Mouse (Mus musculus) ovary, postnatal 10 days (tissue): ENCODE data around the gene Chpf.

Experiments
- DNase-seq: peaks from one replicate; pipeline ENCODE4 v3.0.0; 2022; ENCODE audit warnings: low spot score

Chpf gene

DNA sequence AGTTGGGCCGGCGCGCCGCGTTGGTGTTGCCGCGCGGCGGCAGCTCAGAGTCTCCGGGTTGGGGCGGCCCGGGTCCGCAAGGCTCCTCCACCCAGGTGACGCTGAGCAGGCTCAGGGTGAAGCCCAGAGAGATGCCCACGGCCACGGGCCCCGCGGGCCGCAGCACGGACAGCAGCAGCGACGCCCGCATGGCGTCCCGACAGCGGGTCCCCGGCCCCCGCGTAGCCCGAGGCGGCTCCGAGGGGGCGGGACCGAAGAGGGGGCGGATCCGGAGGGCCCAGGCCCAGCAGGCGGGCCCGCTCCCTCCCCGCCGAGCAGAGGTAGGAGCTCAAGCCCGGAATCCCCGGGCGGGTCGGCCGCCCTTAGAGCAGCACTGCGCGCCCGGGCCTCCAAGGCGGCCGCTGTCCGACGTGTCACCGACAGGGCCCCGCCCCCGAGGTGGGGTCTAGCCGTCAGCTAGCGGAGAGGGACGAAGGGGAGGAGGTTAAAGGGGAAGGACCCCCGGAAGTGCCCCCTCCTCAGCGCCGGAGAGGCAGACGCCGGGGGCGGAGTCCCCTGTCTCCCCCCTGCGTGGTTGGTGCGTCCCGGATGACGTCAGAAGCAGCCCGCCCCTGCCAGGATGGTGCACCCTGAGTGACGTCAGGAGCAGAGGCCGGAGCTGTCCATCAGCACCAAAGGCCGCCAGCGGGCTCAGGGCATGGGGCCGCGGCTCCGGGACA lies at the start of gene Chpf, which contains the start of gene Tmem198:
Chpf (minus strand) TSS at position 392 of the 719 bp plus-strand sequence.
Tmem198 (plus strand) TSS at position 617 of the 719 bp plus-strand sequence.
- peak; percentile 94 for DNase-seq

DNA sequence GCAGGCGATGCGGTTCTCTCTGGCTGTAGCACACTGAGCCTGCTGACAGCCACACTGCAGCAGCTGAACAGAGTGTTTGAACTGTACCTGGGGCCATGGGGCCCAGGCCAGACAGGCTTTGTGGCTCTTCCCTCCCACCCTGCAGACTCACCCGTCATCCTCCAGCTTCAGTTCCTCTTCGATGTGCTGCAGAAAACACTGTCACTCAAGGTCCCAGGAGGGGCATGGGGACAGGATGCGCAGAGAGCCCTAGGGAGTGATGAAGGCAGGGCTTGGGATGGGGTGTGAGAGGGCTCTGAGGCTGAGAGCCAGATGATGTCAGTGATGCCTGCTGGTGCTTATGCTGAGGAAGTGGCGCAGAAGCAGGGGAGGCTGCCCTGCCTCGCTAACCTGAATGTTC lies 45.6 kb upstream of the Chpf start:
- DNase-seq, result no peak

DNA sequence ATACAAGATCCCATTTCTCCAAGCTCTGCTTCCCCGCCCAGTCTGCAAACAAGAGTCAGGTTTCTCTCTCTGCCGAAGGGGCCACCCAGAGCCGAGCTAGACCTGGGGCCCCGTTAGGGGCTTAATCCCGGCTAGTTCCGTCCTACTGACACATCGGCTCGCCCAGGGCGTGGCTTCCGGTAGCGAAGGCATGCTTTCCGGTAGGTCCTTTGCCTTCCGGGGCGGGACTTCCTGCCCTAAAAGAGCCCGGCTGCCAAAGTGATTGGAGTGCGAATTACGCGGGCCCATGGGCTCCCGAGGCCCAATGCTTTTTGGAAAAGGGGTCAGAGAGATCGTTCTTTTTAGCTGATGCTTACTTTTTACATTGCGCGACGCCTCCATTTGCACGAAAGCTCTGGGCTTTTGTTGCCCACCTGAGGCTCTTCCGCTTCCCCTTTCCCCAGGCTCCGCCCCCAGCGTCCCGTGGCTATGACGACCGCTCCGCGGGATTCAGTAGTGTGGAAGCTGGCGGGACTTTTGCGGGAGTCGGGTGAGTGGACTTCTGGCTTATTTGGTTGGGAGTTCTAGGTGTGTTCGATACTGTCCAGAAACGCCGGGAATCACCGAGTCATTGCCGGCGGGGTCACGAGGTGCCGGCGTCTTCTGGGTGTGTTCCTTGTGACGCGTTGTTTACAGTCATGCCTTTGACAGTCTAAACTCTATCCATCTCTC lies 42.4 kb upstream of the Chpf start, which contains the start of gene Stk11ip:
Stk11ip (plus strand) TSS at position 209 of the 711 bp plus-strand sequence.
- peak; percentile 87 for DNase-seq

DNA sequence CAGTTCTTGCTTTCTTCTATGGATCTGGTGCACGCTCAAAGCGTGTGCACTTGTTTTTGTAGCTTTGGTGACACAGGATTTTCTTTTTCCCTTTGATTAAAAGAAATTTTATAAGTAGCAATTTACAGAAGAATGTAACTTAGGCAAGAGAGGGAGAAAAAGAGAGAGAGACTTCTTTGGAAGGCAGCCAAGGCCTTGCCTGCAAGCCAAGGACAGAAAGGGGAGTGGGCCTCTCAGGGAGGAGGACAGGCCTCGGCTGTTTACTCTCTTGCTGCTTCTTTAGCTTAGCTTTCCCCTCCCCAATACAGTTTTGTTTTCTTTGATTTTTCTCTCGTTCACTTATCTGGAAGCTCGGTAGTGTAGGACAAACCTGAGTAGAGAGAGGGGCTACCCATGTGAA lies 40.5 kb upstream of the Chpf start:
- no peak for DNase-seq

DNA sequence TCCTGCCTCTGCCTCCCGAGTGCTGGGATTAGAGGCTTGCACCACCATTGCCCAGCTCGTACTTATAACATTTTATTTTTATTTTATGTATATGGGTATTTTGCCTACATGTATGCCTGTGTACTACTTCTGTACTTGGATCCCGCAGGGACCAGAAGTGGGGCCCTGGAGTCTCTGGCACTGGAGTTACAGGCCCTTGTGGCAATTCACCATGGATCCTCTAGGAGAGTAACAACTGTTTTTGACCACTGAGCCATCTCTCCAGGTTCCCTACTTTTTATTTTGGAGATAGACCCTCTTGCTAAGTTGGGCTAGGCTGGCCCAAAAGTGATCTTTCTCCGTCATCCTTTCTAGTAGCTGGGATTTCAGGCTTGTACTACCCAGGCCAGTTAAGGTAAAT lies 39.3 kb upstream of the Chpf start:
- no peak for DNase-seq

DNA sequence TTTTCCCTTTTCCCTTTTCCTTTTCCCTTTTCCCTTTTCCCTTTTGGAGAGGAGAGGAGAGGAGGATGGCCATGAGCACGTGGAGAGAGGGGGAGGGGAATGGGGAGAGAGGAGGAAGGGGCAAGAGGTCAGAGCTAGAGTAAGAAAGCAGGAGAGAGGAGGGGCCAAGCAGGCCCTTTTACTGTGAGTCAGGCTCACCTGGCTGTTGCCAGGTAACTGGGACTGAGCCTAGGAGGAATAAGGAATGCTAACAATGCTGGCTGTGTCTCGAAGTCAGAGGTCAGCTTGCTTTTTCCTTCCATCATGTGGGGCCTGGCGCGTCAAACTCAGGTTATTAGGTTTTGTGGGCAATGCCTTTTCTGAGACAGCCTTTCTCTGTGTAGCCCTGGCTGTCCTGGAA lies 38.9 kb upstream of the Chpf start:
- DNase-seq, result no peak

DNA sequence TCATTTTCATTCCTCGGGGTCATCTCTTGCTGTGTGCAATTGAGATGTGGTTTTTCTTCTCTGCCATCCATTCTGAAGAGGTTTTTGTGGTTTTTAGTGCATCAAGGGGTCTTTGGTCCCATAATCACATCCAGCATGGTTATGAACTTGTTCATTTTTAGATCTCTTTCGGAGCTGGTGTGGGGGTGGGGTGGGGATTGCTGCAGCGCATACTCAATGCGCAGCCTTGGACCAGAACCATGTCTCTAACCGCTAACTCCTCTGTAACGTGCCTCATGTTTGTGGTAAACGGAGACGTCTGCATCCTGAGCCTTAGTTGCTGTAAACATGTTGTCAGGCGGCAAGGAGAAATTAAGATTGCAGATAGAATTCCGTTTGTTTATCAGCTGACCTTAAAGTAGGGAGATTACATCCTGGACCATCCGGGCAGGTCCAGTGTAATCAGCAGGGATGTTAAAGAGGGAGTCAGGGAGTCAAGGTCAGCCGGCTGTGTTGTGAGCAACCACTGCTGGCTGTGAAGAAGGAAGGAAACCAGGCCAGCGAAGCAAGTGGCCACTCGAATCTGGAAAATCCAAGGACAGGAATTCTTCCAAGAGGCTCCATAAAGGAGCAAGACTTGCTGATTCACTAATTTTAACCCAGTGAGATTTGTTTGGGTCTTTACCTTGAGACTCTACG lies 37.7 kb upstream of the Chpf start:
- no peak for DNase-seq

DNA sequence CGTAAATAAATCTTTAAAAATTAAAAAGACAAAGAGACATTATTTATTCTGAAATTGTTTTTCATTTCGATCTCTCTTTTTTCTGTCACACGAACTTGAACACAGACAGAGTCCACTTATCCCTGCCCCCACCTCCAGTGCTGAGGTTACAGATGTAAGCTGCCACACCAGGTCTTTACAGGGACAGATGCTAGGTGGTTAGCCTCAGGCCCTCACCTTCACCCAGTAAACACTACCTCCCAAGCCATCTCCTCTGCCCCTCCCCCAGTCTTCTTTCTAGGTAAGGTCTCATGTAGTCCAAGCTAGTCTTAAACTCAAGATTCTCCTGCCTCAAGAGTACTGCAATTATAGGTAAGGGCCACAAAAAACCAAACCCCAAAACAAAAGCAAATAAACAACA lies 33.4 kb upstream of the Chpf start:
- DNase-seq, result no peak

DNA sequence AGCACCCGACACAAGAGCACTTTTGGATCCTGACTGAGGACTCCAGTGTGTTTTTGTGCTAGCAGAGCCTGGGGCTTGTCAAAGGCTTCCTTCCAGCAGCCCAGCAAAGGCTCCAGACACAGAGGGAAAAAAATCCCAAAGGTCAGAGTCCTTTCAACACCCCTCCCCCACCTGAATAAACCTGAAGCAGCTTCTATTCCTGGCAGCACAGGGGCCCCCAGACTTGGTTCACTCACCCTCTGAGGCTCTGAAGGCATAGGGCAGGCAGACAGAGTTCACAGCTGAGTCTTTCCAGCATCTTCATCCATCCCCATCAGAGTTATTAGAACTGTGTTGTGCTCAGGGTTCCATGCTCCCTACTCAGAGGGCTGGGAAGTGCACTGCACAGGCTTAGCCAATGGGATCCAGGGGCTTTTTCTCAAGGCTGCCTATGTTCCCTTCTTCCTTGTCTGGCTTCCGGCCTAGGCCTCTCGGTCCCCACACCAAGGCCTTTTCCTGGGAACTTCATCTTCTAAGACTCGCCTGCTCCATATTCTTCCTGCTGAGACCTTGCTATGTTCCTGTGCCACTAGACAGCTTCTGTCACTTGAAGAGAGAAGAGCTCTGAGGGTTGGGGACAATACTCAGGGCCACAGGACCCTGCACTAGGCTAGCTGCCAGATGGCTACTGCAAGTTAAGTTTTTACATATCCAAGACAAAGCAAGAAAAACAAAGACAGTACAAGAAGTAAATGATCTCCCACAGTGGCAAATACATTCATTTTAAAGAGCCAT lies 32.5 kb upstream of the Chpf start:
- no peak for DNase-seq

DNA sequence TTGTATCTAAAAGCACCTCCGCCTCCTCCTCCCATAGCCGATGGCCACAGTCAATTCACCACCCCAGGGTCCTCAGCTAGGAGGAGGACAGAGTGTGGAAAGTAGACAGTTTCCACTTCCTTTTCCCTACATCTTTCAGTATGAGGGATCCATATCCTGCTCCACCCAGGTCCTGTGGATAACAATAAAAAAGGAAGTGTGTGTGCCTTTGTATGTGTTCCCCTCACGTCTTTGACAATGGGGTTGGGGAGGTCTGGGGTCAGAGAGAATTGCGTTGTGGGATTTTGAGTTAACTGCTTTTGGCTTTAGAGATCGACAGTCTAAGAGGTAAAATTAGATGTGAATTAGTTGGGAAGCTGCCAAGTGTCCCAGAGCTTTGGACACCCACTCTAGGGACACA lies 31.0 kb upstream of the Chpf start:
- DNase-seq, result no peak

DNA sequence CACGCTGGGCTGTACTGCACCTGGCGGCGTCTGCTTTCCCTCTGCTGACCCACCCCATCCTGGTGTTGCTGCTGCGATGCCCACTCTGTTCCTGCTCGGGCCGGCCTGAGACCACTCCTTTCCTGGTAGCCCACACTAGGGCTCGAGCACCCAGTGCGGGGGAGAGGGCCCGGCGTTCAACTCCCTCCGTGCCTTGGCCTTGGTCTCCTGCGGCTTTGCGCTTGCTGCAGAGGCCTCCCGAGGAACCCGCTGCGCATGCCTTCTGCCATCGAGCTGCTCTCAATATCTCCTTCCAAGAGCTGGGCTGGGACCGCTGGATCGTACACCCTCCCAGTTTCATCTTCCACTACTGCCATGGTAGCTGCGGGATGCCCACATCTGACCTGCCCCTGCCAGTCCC lies 30.5 kb upstream of the Chpf start:
- no peak for DNase-seq

DNA sequence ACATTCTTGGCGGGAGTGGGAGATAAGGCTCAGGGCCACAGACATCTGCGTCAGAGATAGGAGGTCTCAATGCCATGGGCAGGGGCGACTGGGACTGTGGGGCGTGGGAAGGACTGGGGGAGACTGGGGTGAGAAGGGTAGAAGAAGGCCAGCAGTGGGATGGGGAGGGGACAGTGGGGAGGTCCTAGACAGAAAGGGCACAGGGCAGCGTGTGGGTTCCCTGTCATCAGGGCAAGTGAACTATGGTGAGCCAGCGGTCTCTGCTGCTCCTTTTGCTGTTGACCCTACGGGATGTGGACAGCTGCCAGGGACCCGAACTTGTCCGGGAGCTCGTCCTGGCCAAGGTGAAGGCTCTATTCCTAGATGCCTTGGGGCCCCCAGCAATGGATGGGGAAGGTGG lies 27.9 kb upstream of the Chpf start, which contains the start of gene Inha:
Inha (plus strand) TSS at position 72 of the 400 bp plus-strand sequence.
- no peak for DNase-seq

DNA sequence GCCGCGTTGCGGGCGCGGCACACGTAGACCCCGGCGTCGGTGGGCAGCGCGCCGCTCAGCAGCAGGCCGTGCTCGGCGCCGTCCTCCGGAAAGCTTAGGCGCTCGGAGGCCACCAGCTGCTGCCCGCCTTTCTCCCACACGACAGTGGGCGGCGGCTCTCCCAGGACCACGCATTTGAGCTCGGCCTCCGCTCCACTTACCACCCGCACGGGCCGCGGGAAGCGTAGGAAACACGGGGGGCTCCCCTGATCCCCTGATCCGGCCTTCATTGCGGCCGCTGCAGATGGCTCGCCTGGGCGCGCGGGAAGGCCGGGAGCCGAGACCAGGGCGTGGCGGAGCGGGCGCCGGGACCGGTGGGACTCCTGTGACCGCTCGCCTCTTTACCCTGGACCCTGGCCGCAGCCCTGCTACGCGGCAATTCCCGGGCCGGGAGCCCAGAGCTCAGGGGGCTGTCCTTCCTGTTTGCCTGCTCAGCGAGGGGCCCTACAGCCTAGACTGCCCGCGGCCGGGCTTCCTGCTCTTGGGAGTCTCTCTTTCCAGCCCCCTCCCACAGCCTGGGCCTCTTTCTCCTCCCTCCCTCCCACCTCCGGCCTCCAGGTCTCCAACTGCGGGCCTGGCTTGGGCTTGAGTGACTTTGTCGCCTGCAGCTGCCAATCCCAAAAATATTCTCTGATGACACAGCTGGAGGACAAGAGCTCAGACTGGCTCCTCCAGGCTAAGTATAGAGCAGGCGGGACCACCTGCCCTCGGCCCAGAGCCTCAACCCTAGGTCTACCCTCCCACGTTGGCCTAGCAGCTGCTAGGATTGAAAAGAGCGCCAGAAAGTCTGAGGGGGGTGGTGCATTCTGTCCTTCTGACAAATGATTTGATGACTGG lies 27.1 kb upstream of the Chpf start, which contains the start of gene Obsl1:
Obsl1 (minus strand) TSS at position 497 of the 876 bp plus-strand sequence.
- peak; percentile 80 for DNase-seq

DNA sequence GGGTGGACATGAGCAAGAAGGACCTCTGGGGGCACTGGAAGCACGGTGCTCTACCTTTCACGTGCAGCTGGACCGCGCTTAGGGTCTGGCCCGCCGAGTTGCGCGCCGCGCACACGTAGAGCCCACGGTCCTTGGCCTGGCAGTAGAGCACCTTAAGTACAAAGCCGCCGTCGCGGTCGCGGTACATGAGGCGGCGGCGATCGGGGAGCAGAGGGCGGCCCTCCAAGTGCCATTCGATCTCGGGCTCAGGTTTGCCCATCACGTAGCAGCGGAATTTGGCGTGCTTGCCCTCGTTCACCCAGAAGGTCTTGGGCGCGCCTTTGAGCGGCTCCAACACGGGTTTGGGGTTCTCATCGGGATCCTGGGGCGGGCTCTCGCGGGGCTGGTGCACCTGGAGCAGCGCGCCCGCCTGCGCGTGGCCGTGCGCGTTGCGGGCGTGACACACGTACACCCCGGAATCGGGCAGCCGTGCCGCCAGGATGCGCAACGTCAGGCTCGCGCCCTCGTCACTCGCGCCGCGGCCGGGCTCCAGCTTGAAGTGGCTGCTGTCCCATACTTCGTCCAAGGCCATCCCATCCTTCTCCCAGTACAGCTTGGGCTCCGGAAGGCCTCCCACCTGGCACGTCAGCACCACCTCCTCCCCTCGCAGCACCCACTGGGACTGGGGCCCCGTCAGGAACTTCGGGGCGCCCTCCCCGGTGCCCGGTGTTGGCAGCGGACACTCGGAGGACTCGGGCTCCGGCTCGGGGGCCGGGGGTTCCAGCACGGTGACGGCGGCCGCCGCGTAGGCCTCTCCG lies 26.2 kb upstream of the Chpf start:
- peak; percentile 45 for DNase-seq

DNA sequence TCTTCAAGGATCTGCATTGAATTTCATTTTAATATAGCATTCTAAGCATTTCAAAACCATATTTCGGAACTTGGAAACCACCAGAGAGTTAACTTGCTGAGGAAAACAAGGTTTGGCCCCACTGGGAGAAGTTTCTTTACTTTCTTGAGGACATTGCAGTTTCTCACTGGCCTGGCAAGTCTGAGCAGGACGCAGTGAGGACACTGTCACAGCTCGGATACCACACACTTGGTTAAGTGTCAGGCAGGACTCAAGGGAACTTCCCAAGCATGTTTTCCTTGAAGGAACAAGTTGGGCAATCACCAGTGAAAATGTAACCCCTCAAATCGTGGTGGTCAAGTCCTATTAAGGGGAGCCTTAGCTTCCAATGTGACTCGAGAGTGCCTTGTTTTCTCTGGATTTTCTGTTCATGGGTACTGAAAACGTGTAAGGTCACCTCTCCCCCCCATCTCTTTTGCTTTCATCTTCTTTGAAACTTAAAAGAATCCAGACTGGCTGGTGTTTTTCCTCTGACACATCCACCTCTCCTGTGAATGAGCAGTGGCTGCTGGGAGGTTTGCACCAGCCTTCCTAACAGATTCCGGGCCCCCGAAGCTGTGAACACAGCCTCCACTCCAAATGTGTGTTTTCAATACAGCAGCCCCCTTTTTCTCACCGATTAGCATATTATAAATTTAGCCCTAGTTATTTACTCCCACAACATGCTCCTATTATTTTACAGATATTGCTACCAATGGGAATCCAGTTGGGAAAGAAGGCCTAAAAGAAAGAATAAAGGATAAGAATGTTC lies 25.3 kb upstream of the Chpf start:
- DNase-seq, result no peak

DNA sequence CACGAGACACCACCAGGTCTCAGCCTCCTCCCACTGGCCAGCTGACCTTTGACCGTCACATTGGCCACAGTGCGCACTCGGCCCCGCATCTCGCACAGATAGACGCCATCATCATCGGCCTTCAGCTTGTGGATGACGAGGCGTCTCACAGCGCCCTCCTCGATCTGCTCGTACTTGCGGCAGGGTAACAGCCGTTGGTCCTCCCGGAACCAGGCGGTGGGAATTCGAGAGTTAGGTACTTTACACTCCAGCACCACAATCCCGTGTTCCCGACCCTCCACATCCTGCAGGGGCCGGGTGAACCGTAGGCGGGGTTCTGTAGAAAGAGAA lies 24.5 kb upstream of the Chpf start:
- DNase-seq, result no peak

DNA sequence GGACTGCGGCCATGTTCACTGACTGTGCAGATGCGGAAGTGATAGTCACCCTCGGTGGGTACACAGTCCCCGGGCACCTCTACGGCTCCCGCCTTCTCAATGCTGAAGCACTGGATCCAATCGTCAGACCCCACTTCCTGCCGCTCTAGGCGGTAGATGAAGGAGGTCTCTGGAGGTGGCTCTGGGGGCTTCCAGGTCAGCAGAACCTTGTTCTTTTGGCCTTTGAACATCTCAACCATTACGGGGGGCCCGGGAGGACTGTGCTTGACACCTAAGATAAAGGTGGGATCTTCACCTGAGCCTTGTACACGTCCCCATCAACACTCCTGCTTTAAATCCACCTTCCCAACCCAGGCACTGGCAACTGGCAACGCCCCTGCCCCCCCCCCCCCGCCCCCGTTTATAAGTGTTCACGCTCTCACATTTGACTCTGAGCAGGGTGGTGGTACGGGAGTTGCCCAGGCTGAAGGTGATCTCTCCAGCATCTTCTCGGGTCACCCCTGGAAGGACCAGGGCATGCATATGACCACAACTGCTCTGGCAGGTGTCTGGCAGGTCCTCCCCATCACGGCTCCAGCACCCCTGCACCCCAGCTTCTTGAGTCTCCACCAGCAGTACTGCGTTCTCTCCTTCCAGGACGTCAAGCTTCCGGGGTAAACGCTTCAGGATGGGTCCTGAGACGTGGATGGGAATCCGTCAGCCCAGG lies 24.0 kb upstream of the Chpf start:
- DNase-seq, result no peak

DNA sequence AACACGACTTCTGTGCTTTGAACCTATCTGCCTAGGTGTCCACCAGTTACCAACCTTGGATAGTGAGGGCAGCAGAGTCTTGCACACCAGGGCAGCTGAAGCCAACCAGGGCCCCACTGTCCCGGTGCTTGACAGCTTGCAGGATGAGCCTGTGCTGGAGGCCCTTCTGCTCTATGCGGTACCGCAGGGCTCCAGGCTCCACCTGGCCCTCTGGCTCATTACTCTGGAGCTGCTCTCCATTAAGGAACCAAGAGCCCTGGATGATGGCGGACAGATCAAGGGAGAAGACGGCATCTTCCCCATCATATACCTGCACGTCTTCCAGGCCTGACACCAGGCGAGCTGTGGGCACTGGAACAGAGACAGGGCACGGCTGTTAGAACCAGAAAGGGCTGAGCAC lies 22.8 kb upstream of the Chpf start:
- no peak for DNase-seq

DNA sequence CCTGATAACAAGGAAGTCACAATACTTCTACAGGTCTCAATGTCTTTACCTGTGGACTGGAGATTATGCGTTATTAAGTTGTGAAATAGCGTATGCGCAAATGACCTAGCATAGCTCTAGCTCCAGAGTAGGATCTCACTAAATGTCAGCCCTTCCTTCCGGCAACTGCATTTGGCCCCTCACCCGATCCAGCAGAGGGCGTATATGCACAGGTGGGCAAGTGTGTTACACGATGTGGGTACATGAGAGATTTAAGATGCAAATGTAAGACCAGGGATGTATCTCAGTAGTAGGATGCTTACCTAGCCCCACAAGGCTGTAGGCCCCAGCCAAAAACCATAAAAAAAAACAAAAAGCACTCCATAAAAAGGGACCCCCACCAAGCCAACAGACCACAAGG lies 20.3 kb upstream of the Chpf start:
- no peak for DNase-seq
